Mouse (Mus musculus) ES-Bruce4 (cell line): ENCODE data around the gene Paxip1.

Experiments used
- CTCF ChIP-seq: IDR thresholded peaks from one replicate; pipeline ENCODE4 v1.8.1; 2011; ENCODE audit warnings: low read depth, low read length
- EP300 ChIP-seq: IDR thresholded peaks from 2 replicates; pipeline ENCODE4 v1.6.1; 2011; ENCODE audit warnings: low read depth, low read length; ENCODE audit not compliant: insufficient read depth
- POLR2A ChIP-seq: IDR thresholded peaks from one replicate; pipeline ENCODE4 v1.8.1; 2011; ENCODE audit warnings: low read length; ENCODE audit not compliant: insufficient read depth

DNA sequence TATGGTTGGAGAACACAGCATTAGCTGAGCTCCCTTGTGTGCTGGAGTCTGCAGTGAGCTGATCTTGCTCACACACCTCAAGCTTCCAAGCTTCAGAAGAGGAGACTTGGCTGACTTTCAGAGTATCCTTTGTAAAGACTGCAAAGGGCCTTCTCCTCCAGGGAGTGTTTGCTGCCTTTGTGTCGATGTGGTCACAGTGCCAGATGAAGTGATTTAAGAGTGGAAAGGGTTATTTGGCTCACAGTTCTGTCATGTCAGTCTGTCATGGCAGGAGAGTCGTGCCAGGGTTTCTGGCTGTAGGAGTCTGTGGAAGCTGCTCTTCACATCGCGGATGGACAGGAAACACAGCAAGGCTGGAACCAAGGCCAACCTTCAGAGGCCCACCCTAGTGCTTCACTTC lies 75.5 kb downstream of the Paxip1 start:
- TF ChIP-seq POLR2A (no peak), EP300 (no peak), CTCF (no peak)
